Mouse (Mus musculus) spleen, adult 2 months (tissue): Measurements from ENCODE around the gene Fam71f1.

Experiments used
- CTCF ChIP-seq: fragments of 200-500 bp; IDR thresholded peaks from 2 replicates; pipeline ENCODE4 v1.5.1; 2011; ENCODE audit warnings: mild to moderate bottlenecking, inconsistent platforms; ENCODE audit not compliant: insufficient read depth, insufficient read length, insufficient replicate concordance; ENCODE audit errors: extremely low read depth
- POLR2A ChIP-seq: fragments of 200-500 bp; IDR thresholded peaks from 2 replicates; pipeline ENCODE4 v1.6.1; 2011; ENCODE audit warnings: low read depth, low read length, inconsistent platforms

GRCm38 (mm10) chr6:29305462-29305861, 13.5 kb upstream of the Fam71f1 start:
- no peak for TF ChIP-seq CTCF
- TF ChIP-seq POLR2A: no peak
